Mouse (Mus musculus) thymus, postnatal 10 days (tissue): Measurements from ENCODE around the gene Llgl1.

ENCODE experiments used
- DNase-seq, 2 experiments: peaks; one replicate each; pipeline ENCODE4 v3.0.0; 2021; ENCODE audit warnings: low spot score in 2 of 2

The Llgl1 gene

GRCm38 (mm10) chr11:60699524-60700075 lies at the start of gene Llgl1:
Llgl1 (plus strand) TSS chr11:60699723.
- DNase-seq, result peak; percentile 81 to 87

- peak in 1 of 2 experiments; percentile 5 for DNase-seq
These were observed 3.4 kb upstream of the Llgl1 start for GRCm38 (mm10) chr11:60696165-60696564.

- DNase-seq, result peak in 1 of 2 experiments; percentile 4
These were observed 2.0 kb upstream of the Llgl1 start for GRCm38 (mm10) chr11:60697561-60697960.

- peak; percentile 31 to 37 for DNase-seq
These were observed 558 bp upstream of the Llgl1 start for GRCm38 (mm10) chr11:60698806-60699523.

GRCm38 (mm10) chr11:60700320-60701185 lies 1.0 kb downstream of the Llgl1 start:
- DNase-seq, result peak in 1 of 2 experiments; percentile 6

- no peak for DNase-seq
These were observed 2.1 kb downstream of the Llgl1 start for GRCm38 (mm10) chr11:60701611-60702010.

- peak; percentile 44 to 76 for DNase-seq
These were observed 3.6 kb downstream of the Llgl1 start for GRCm38 (mm10) chr11:60703131-60703530.

- no peak for DNase-seq
These were observed 4.7 kb downstream of the Llgl1 start for GRCm38 (mm10) chr11:60704023-60704880.

GRCm38 (mm10) chr11:60705255-60705654 lies 5.7 kb downstream of the Llgl1 start:
- DNase-seq, result no peak

GRCm38 (mm10) chr11:60706076-60706475 lies 6.6 kb downstream of the Llgl1 start:
- DNase-seq, result no peak

- no peak for DNase-seq
These were observed 7.4 kb downstream of the Llgl1 start for GRCm38 (mm10) chr11:60706696-60707480.

- DNase-seq, result no peak
These were observed 8.1 kb downstream of the Llgl1 start for GRCm38 (mm10) chr11:60707672-60708071.

GRCm38 (mm10) chr11:60708631-60709030 lies 9.1 kb downstream of the Llgl1 start:
- no peak for DNase-seq

- DNase-seq, result no peak
These were observed 10.2 kb downstream of the Llgl1 start for GRCm38 (mm10) chr11:60709481-60710465.

- DNase-seq, result no peak
These were observed 11.7 kb downstream of the Llgl1 start for GRCm38 (mm10) chr11:60711218-60711617.

- no peak for DNase-seq
These were observed 12.5 kb downstream of the Llgl1 start for GRCm38 (mm10) chr11:60712040-60712439.

- no peak for DNase-seq
These were observed 13.2 kb downstream of the Llgl1 start for GRCm38 (mm10) chr11:60712639-60713255.

- DNase-seq, result no peak
These were observed 16.3 kb downstream of the Llgl1 start for GRCm38 (mm10) chr11:60715833-60716232.

GRCm38 (mm10) chr11:60719263-60719662 lies 19.7 kb downstream of the Llgl1 start:
- no peak for DNase-seq
